Mouse (Mus musculus) olfactory bulb, adult 2 months (tissue): Measurements from ENCODE around the gene Commd3.

Source experiments
- CTCF ChIP-seq: fragments of 200-500 bp; IDR thresholded peaks from 2 replicates; pipeline ENCODE4 v1.5.1; 2012; ENCODE audit warnings: low read depth, mild to moderate bottlenecking, low read length, moderate library complexity; ENCODE audit not compliant: insufficient read depth
- POLR2A ChIP-seq: fragments of 200-500 bp; IDR thresholded peaks from 2 replicates; pipeline ENCODE4 v1.6.1; 2012; ENCODE audit warnings: mild to moderate bottlenecking, low read depth, low read length, moderate library complexity; ENCODE audit not compliant: insufficient read depth

- TF ChIP-seq CTCF (no peak), POLR2A (no peak)
Measured at GRCm38 (mm10) chr2:18689064-18689921, 17.1 kb downstream of the Commd3 start.
